Mouse (Mus musculus) lung, postnatal 14 days (tissue): ENCODE measurements around the gene Wnt2b.

Source experiments
- DNase-seq: peaks from one replicate; pipeline ENCODE4 v3.0.0; 2021

The Wnt2b gene

GRCm38 (mm10) chr3:104963331-104964276 lies 1.9 kb upstream of the Wnt2b start:
- no peak for DNase-seq

DNA sequence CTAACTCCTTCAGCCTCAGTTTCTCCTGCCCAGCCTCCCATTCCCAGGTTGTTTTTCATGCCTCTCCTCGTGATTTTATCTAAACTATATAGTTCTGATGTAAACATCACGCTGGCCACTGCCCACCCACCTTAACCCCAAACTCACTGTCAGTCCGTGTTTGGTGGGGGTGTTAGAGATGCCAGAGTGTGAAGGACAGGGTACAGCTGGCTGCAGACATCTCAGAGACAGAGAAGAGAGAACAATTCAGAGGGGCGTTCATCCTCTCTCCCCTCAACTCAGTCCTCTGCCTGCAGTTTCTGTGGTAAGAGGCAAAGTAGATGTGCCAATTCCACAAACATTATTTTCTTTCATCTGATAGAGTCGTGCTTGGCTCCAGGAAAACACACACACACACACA lies 1.1 kb upstream of the Wnt2b start:
- DNase-seq, result no peak

DNA sequence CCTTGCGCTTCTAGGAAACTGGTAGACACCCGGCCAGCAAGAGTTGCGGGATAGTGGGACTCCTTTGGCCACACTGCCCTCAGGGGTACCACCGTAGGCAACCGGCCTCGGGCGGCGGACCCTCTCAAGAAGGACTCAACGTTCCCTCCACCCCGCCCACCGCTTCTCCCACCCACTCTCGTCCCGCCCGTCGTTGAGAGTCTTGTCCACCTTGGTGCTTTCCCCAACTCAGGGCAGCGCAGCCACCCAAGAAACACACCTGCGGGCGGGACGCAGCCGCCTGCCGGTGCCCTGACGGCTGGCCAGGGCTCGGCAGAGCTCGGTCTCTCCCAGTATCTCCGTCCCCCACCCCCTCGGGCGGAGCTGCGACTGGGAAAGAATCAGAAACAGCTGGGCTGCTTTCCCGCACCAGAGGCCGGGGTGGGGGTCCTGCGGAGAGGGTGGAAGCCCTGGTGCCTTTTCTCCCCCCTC lies 455 bp upstream of the Wnt2b start:
- peak; percentile 44 for DNase-seq

DNA sequence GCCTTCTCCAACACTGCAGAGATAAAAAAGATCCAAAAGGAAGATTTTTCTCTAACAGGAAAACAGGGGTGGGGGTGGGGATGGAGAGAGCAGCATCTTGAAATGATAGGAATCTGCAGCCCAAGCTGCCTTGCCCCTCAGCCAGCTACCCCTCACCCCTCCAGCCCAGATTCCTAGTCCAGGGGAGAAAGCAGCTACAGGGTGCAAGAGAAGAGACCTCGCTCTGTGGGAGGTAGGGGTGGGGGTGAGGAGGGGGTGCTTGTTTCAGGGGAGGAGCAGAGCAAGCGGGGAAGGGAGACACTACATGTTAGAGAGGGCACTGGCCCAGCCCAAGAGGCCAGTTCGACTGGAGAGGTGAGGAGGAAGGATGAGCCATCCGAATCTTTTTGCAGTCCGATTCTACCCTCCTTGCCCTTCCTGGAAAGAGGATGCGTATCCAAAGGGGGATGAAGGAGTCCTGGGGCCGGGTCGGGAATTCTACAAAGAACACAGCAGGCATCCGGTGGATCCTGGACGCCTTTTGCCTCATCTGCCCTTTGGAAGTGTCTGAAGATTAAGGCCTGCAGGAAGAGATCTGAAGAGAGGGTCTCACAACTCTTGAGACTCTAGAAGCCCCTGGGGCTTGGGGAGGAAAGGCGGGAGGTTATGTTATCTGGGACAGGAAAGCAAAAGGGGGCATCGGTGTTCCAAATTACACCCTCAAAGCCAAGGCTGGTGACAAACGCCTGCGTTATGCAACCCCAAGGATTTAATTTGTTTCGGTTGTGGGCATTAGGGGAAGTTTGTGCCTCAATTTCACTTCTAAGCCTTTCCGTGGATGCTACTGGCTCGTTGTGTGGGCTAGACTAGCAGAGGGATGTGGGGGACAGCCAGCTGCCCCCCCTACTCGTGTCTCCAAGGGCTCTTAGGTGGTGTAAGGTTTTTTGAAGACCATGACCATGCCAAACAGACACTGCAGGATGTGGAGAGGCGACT lies 1.4 kb downstream of the Wnt2b start:
- no peak for DNase-seq

DNA sequence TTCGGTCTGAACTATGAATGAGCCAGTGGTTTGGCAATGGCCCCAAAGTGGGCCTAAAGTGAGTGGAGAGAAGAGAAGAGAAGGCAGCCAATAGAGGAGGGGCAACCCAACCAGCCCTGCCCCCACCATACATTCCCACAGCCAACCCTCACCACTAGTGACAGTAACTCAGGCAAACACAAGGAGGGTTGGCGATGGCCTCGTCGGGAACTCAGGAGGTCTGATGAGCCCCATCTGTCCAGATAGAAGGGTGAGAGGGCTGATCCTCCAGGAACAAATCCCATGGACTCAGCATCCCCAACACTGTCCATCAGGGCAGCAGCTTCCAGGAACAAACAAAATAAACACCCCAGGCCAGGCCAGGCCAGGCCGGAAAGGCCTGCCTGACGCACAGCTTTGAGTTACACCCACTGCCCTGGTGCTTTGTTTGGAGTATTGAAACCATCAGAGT lies 5.6 kb downstream of the Wnt2b start:
- peak; percentile 61 for DNase-seq

- DNase-seq, result no peak
Measured at GRCm38 (mm10) chr3:104954551-104954950, 7.2 kb downstream of the Wnt2b start.

DNA sequence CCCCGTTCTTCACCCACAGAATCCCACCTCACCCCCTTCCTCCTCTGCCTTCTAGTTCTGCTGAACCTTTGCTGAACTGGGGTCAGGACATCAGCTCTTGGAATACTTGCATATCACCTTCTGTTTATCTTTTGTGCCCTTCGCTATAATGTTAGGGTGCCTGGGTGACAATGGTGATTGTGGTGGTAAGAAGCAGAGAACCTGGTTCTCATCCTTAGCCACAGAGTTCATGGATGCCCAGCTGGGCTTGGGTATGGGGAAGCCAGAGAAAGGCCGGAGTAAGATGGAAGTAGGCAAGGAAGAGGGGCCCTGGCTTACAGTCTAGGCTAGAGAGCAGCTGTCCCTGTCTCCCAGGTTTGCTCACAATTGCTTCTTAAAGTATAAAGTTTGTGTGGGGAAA lies 7.6 kb downstream of the Wnt2b start:
- DNase-seq, result no peak

DNA sequence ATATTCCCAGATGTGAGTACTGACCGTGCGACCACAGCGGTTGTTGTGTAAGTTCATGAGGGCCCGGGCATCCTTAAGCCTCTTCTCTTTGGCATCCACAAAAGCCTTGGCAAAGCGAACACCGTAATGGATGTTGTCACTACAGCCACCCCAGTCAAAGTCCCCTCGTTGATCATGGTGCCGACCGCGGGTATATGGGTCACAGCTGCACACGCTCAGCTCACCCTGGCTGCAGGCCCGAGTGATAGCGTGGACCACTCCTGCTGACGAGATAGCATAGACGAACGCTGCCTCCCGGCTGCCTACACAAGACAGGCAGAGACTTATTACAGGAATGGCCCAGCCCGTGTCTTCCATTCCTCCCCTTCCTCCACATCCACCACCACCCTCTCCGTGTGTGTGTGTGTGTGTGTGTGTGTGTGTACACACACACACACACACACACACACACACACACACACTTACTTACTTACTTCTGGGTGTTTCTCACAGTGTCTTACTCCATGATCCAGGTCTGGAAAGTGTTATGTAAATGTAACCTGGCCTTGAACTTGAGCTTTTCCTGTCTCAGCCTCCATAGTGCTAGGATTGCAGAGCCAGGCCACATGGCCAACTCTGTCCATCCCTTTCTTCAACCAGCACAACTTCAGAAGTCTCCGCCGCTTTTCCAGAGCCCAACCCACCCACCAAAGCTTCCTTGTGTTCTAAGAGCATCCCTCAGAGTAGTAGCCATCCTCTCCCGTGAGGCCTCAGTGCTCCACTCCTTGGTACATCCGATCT lies 8.6 kb downstream of the Wnt2b start:
- DNase-seq, result no peak

GRCm38 (mm10) chr3:104950926-104951325 lies 10.8 kb downstream of the Wnt2b start:
- DNase-seq, result no peak

DNA sequence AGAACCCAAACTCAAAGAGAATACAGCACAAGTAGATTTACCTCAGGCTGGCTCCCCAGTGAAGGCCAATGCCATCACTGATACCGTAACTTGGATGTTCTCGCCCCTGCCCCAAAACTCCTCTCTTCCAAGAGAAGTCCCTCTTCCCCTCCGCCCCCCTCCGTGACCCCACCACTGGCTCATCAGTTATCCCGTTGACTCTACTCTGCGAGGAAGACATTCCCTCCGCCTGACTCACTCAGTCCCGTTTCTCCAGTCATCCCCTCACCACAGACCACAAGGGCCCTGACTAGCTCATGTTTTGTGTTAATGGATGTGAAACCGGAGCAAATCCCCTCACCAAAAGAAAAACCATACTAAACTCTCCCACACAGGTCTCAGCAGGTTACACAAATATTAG lies 16.8 kb downstream of the Wnt2b start:
- DNase-seq, result no peak

GRCm38 (mm10) chr3:104943333-104943732 lies 18.4 kb downstream of the Wnt2b start:
- DNase-seq, result no peak

DNA sequence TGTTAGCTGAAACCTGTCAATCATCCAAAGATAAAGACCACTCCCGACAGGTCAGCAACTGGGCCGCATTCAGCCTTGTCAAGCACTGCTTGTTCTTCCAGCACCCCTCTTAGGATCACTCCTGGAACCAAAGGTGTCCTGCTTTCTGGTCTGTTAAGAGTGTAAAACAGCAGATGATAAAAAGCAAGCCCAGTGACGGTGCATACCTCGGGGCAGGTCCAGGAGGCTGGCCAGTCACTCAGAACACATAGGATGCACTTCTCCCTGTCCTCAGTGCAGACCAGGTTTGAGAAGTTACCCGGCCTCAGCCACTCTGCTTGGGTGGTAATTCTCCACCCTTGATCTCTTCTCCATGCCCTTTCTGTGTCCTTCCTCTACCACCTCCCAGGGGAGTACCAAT lies 19.0 kb downstream of the Wnt2b start:
- DNase-seq, result no peak

GRCm38 (mm10) chr3:104940691-104941090 lies 21.0 kb downstream of the Wnt2b start:
- DNase-seq, result no peak

DNA sequence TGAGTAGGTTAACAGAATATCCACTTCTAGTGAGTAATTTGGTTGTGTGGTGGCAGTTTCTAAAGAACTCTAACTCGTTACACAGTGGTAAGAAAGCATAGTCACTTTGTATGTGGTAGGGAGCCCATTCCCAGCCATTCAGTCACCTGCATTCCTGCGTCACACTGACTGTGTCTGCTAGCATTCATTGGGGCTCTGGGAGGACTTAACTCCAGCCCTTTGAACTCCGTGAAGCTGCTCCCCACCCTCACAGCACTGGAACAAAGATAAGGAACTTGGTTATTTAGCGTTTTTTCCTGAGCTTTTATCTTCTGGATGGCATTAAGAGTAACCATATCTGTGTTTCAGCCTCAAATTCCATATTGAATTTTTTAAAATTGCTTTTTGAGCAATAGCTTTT lies 23.4 kb downstream of the Wnt2b start:
- DNase-seq, result no peak

- no peak for DNase-seq
Measured at GRCm38 (mm10) chr3:104937728-104938305, 23.9 kb downstream of the Wnt2b start.

DNA sequence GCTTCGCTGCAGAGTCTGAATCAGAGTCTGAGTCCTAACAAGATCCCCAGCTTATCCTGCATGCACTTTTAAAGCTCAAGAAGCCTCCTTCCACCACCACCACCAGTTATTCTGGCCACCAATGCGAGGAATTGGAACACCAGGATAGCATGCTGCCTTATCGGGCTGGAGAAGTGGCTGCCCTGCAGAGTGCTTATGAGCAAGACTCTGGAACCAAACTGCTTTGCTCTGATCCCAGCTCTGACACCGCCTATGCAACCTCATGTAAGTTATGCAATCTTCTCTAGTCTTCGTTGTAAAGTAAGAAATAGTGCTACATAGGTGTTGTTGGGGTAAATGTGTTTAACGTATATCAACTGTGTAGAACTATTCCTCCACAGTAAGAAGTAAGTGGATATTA lies 32.3 kb downstream of the Wnt2b start:
- DNase-seq, result no peak

DNA sequence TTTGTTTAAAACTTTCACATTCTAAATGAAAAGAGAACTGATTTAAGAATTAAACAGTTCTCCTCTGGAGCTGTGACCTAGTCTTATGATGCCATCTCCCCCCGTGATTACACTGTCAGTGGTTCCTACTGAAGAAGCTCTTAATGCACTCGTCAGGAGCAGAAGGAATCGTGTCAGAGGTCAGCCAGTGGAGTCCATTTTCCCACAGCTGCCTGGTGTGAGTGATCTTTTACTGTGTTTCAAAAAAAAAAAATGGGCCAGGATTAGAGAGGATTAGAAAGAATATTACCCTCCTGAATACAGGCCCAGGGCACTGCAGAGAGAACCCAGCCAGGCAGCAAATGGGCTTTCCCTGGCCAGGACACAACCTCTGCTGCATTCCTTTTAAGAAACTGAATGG lies 46.7 kb downstream of the Wnt2b start:
- DNase-seq, result no peak

- DNase-seq, result no peak
Measured at GRCm38 (mm10) chr3:104909195-104909594, 52.5 kb downstream of the Wnt2b start.

- DNase-seq, result no peak
Measured at GRCm38 (mm10) chr3:104906007-104906406, 55.7 kb downstream of the Wnt2b start.

DNA sequence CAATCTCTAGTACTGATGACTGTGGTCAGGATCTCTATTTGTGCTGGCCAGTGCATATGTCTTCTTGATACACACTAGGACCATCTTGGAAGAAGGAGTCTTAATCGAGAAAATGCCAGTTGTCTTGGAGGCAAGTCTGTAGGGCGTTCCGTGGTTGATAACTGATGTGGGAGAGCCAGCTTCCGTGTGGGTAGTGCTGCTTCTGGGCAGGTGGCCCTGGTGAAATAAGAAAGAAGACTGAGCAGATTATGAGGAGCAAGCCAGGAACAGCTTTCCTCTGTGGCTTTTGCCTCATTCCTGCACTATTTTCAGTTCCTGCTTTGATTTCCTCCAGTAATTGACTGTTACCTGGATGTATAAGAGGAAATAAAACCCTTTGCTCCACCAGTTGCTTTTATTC lies 56.3 kb downstream of the Wnt2b start:
- DNase-seq, result no peak

GRCm38 (mm10) chr3:104901154-104901553 lies 60.6 kb downstream of the Wnt2b start:
- no peak for DNase-seq

DNA sequence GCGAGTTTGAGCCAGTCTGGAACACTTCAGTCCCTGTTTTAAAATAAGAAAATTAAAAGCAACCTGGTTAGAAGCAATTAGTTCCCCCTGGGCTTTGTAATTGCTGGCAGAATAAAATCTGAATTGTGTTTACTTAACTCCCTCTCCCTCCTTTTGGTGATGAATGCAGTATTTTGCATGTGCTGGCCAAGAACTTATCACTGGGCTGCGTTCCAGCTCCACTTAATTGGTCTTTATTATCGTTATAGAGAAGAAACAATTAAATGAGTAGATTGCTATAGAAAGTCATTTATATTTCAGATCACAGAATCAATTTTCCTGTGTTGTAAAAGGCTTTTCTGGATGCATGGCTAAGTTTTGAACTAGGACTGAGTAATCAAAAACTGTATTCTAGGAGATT lies 65.6 kb downstream of the Wnt2b start:
- no peak for DNase-seq
